Mouse (Mus musculus) ovary, adult 10 weeks (tissue): ENCODE measurements around the gene Zfp951. TPM values are rescaled to one million over a fixed set of nuclear protein-coding genes. Genes with fewer than 3 reads are reported as not detected.

ENCODE experiments used
- polyA plus RNA-seq: library from polyadenylated mRNA; stranded (reverse); fragments of 350-450 nt; fragmentation: Illumina TruSeq; extraction: RNeasy Lipid Tissue Mini Kit (QIAGEN cat#74804); gene quantifications from one replicate; pipeline ENCODE4 v1.2.3, GENCODE M21; 2014

The Zfp951 gene
- 33.8 TPM for polyA plus RNA-seq

DNA sequence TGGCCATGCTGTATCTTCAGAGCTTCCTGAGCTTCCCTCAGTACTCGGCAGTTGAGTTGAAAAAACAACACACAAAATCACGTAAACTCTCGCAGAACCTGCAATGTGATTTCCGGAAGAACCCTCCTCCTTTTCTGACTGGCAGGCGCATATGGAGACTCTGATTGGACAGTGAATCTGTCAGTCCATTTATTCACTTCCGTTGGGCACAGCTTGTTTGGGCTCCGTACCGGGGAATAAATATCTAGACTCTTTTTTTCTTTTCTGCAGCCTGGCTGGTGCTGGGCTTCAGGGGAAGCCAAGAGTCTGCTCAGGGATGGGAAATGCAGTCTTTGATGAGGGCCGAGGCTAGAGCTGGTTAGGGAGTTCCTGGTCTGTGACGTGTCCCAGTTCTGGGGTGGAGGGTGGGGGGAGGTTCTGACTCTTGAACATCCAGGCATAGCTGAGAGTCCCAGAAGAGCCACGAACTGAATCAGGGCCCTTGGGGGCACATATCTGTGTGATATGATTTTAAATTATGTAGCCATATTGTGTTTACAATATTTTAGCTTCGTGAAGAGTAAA, at the start of gene Zfp951:
Zfp951 (minus strand) TSS at position 109 of the 564 bp plus-strand sequence.

Other genes starting within 250 kb of the Zfp951 start
- 4.7 TPM for gene Abcg3, start 122.6 kb upstream of the Zfp951 start, polyA plus RNA-seq